Comparison of ENCODE assay signal across 8 mouse cellular contexts in the genomic region with DNA sequence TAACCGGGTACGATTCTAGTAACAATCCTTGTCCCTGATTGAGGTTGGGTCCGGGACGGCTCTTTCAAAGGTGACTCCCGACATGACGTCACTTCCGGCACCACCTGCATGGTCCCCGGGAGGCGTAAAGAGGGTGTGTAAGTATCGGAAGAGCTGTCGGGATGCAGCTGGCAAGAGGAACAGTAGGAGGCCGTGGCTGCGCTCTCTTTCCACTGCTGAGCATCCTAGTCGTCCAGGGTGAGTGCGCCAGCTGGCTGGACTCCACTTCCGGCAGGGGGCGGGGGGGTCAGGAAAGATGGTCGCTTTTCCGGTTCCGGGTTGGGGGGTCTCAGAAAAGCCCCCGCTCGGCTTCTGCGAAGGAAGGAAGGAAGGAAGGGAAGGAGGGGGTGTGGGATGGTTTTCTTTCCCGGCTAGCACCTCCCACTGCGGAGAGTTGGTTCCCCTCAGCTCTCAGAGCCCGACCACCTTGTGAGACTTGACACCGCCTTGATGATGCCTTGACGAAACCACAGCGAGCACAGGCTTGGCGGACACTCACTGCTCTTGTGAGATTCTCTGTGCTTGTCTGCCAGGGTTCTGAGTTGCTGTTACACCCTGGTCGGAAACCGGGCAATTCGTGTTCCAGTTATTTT. TPM values are rescaled to one million over a fixed set of nuclear protein-coding genes. Genes with fewer than 3 reads are reported as not detected.
DNase-seq lines count a peak whose midpoint lies in the region; ATAC-seq and TF ChIP-seq lines count a peak whose summit lies in the region.

A gene (plus strand): TSS at position 105 of the 632 bp plus-strand sequence.

- ATAC-seq in frontal cortex, adult (ENCODE audit: low TSS enrichment) = peak; percentile 95
- peak; percentile 94 for ATAC-seq in lung, embryonic 16.5 days (ENCODE audit: low read depth)

- peak; percentile 88 to 92 for DNase-seq in cerebellum, adult 18-20 months
- peak; percentile 91 for DNase-seq in hindbrain, embryonic 10.5 days (ENCODE audit: low spot score)
- DNase-seq in layer of hippocampus, adult 9-11 months = peak; percentile 87
- DNase-seq in ovary, postnatal 10 days (ENCODE audit: low spot score) = peak; percentile 70
- DNase-seq in thymus, postnatal 0 days (ENCODE audit: low spot score) = peak; percentile 92

- no peak for TF ChIP-seq POLR2A in ES-Bruce4 (IDR thresholded peaks at IDR 0.05; ENCODE audit: insufficient read depth, low read length)

- peak within 1 kb of the TSS; percentile 78 for H3K4me3 ChIP-seq in ES-Bruce4 (ENCODE audit: low read depth, low read length)
- H3K4me3 ChIP-seq in hindbrain, embryonic 10.5 days = peak within 1 kb of the TSS; percentile 68
- peak within 1 kb of the TSS; percentile 67 for H3K4me3 ChIP-seq in lung, embryonic 16.5 days (ENCODE audit: low read length)

- peaks cover 7% of the 10 kb centered on the region for H3K36me3 ChIP-seq in ES-Bruce4 (ENCODE audit: control insufficient read depth, insufficient read depth, low read length, poor library complexity, severe bottlenecking)
- H3K36me3 ChIP-seq in hindbrain, embryonic 10.5 days = no peaks in the 10 kb centered on the region
- no peaks in the 10 kb centered on the region for H3K36me3 ChIP-seq in lung, embryonic 16.5 days (ENCODE audit: control insufficient read depth, insufficient read depth, low read length)

- peak; percentile 47; the same call in 1 of the 2 replicates for TF ChIP-seq EP300 in ES-Bruce4 (IDR thresholded peaks at IDR 0.05; ENCODE audit: insufficient read depth, low read depth, low read length)

- TF ChIP-seq CTCF in ES-Bruce4 (IDR thresholded peaks at IDR 0.05; ENCODE audit: low read depth, low read length) = no peak

- no peaks in the 10 kb centered on the region; the same call in 1 of the 2 replicates for H3K9me3 ChIP-seq in ES-Bruce4 (replicated peaks; ENCODE audit: control insufficient read depth, insufficient read depth, low read length, poor library complexity, severe bottlenecking)
- H3K9me3 ChIP-seq in hindbrain, embryonic 10.5 days = no peaks in the 10 kb centered on the region
- H3K9me3 ChIP-seq in lung, embryonic 16.5 days (ENCODE audit: control insufficient read depth, low read length) = no peaks in the 10 kb centered on the region

- H3K9ac ChIP-seq in ES-Bruce4 (ENCODE audit: low read depth, poor library complexity, severe bottlenecking) = peak within 1 kb of the TSS; percentile 25
- H3K9ac ChIP-seq in lung, embryonic 16.5 days (ENCODE audit: low read length) = peak within 1 kb of the TSS; percentile 65

- H3K4me1 ChIP-seq in ES-Bruce4 (ENCODE audit: control insufficient read depth, insufficient read depth, low read length) = no peaks in the 10 kb centered on the region
- peaks cover 8% of the 10 kb centered on the region; the same call in 1 of the 2 replicates for H3K4me1 ChIP-seq in hindbrain, embryonic 10.5 days (replicated peaks)
- H3K4me1 ChIP-seq in lung, embryonic 16.5 days (replicated peaks; ENCODE audit: control insufficient read depth, insufficient read depth, low read length) = no peaks in the 10 kb centered on the region

- no peaks in the 10 kb centered on the region for H3K27me3 ChIP-seq in ES-Bruce4 (ENCODE audit: control insufficient read depth, insufficient read depth, low read length, poor library complexity, severe bottlenecking)
- peaks cover 36% of the 10 kb centered on the region for H3K27me3 ChIP-seq in hindbrain, embryonic 10.5 days (ENCODE audit: insufficient read depth, poor library complexity, severe bottlenecking)
- peaks cover 2% of the 10 kb centered on the region; the same call in 1 of the 2 replicates for H3K27me3 ChIP-seq in lung, embryonic 16.5 days (ENCODE audit: control insufficient read depth, insufficient read depth, low read depth, low read length)

- under 1% methylated on average over 33 of the region's 33 CpGs for WGBS in hindbrain, embryonic 10.5 days
- WGBS in lung, embryonic 16.5 days = under 1% methylated on average over 33 of the region's 33 CpGs

- peak within 1 kb of the TSS; percentile 77 for H3K4me2 ChIP-seq in lung, embryonic 16.5 days (ENCODE audit: low read depth, low read length)

- H3K27ac ChIP-seq in ES-Bruce4 (ENCODE audit: insufficient read depth, low read length) = peak within 1 kb of the TSS; percentile 86
- H3K27ac ChIP-seq in hindbrain, embryonic 10.5 days = peak within 1 kb of the TSS; percentile 96
- peak within 1 kb of the TSS; percentile 91 for H3K27ac ChIP-seq in lung, embryonic 16.5 days (ENCODE audit: low read length)

RNA-seq across cellular contexts. Expression of the gene that starts here (rescaled TPM):
- polyA plus RNA-seq in ES-Bruce4 (2011; ENCODE audit: insufficient read depth, insufficient read length, low read depth, missing spikeins) = 6.7 and 7.3 TPM in 2 replicates
- polyA plus RNA-seq in hindbrain, embryonic 10.5 days (2016; fragmentation: Nextera tagmentation; extraction: Ambion mirVana) = 2.0 and 2.6 TPM in 2 replicates
- polyA plus RNA-seq in lung, embryonic 16.5 days (2015; fragmentation: Nextera tagmentation; extraction: Ambion mirVana) = 2.2 and 3.0 TPM in 2 replicates
- polyA plus RNA-seq in thymus, postnatal 0 days (2015; fragmentation: Nextera tagmentation; extraction: Ambion mirVana) = 7.7 and 8.9 TPM in 2 replicates

Comparison
In these comparisons a context has a peak if more than half of its experiments do, and no peak if none do; other contexts are left out.
1. Peak in every context shown above with its lines: DNase-seq, ATAC-seq, H3K4me3 ChIP-seq and H3K27ac ChIP-seq.